Mouse (Mus musculus) lung, postnatal 14 days (tissue): ENCODE measurements around the gene Atp2b2.

Source experiments
- DNase-seq: peaks from one replicate; pipeline ENCODE4 v3.0.0; 2021

The Atp2b2 gene

DNA sequence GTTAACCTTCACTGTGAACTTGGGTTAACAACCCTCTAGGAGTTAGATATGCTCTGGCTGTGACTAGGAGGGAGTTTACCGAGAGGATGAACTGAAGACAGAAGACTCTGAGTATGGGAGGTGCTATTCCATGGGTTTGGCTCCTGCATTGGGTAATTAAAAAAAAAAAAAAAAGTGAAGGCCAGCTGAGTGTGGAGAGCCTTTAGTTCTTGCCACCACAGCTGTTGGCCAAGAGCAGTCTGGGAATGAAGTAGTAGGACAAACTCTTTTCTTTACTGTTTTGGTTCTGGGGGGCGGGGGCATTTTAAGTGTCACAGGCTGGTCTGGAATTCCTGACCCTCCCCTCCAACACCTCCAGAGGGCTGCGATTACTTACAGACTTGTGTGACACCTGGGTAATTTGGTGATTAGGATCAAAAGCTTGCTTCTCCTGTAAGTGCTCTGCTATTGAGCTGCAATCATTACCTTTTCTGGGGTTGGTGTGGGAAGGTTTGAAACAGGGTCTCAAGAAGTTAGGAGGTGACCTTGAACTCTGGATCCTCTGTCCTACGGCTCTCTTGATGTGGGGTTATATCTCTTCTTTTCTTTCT lies 346.6 kb downstream of the Atp2b2 start:
- no peak for DNase-seq

DNA sequence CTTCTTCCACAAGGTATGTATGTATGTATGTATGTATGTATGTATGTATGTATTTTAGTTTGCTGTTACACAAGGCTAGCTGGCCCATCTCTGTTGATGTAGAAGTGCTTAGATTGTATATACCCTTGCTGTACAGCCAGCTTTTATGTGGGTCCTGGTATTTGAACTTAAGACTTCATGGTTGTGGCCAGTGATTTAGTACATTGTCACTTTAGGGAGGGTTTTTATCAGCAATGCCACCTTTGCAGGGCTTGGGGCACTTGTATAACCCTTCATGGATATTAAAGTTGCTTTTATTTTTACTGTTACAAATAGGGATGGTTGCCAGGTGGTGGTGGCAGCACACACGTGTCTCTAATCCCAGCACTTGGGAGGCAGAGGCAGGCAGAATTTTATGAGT lies 347.2 kb downstream of the Atp2b2 start:
- DNase-seq = no peak
